Mouse (Mus musculus) lung, postnatal 0 days (tissue): ENCODE measurements around the gene Sept4. TPM values are rescaled to one million over a fixed set of nuclear protein-coding genes. Genes with fewer than 3 reads are reported as not detected.

ENCODE experiments used
- ATAC-seq: fragments of 200-750 bp; cut with Nextera tagmentation; 2 replicates; pipeline ENCODE4 v1.8.0; 2017; ENCODE audit warnings: moderate library complexity
- DNase-seq: peaks from one replicate; pipeline ENCODE4 v3.0.0-alpha.2; 2016; ENCODE audit warnings: low spot score
- H3K27ac ChIP-seq: fragments of 300-500 bp; sonication (generic); 2 replicates; pipeline ENCODE4 v1.5.1; 2014; ENCODE audit warnings: antibody characterized with exemption, mild to moderate bottlenecking, low read length, mixed read lengths
- H3K27me3 ChIP-seq: fragments of 300-500 bp; sonication (generic); replicated peaks from 2 replicates; pipeline ENCODE4 v1.6.1; 2014; ENCODE audit warnings: low read length, mixed read lengths; ENCODE audit not compliant: insufficient read depth
- H3K36me3 ChIP-seq: fragments of 300-500 bp; sonication (generic); 2 replicates; pipeline ENCODE4 v1.6.1; 2014; ENCODE audit warnings: low read length, mixed read lengths; ENCODE audit not compliant: insufficient read depth
- H3K4me1 ChIP-seq: fragments of 300-500 bp; sonication (generic); 2 replicates; pipeline ENCODE4 v1.6.1; 2014; ENCODE audit warnings: antibody characterized with exemption, low read depth, low read length, mixed read lengths; ENCODE audit not compliant: insufficient read depth
- H3K4me2 ChIP-seq: fragments of 300-500 bp; sonication (generic); replicated peaks from 2 replicates; pipeline ENCODE4 v1.6.1; 2014; ENCODE audit warnings: low read depth, mild to moderate bottlenecking, low read length, moderate library complexity, mixed read lengths
- H3K4me3 ChIP-seq: fragments of 300-500 bp; sonication (generic); 2 replicates; pipeline ENCODE4 v1.5.1; 2014; ENCODE audit warnings: low read depth, low read length
- H3K9ac ChIP-seq: fragments of 300-500 bp; sonication (generic); replicated peaks from 2 replicates; pipeline ENCODE4 v1.6.1; 2014; ENCODE audit warnings: low read depth, mild to moderate bottlenecking
- H3K9me3 ChIP-seq: fragments of 300-500 bp; sonication (generic); 2 replicates; pipeline ENCODE4 v1.6.1; 2016; ENCODE audit warnings: low read length, mixed read lengths
- CTCF ChIP-seq: IDR thresholded peaks from 2 replicates; pipeline ENCODE4 v1.5.1; 2016; ENCODE audit warnings: antibody characterized with exemption, mild to moderate bottlenecking
- EP300 ChIP-seq: IDR thresholded peaks from 2 replicates; pipeline ENCODE4 v1.6.1; 2016; ENCODE audit warnings: antibody characterized with exemption, mild to moderate bottlenecking, control low read depth
- WGBS: fragments of 180-500 bp; shearing (Covaris S2); extraction: QIAGEN DNeasy Blood & Tissue Kit; methylation state at CpG from one replicate; pipeline ENCODE4 v1.1.7; 2014; 5-methylcytosine and 5-hydroxymethylcytosine counted together
- polyA plus RNA-seq: library from polyadenylated mRNA; unstranded; fragments of >200 nt; fragmentation: Nextera tagmentation; extraction: Ambion mirVana; gene quantifications from 2 replicates; pipeline ENCODE4 v1.2.1, GENCODE M21; 2015

The Sept4 gene
- polyA plus RNA-seq, 1 experiment from 2014 or later, result 366 TPM

DNA sequence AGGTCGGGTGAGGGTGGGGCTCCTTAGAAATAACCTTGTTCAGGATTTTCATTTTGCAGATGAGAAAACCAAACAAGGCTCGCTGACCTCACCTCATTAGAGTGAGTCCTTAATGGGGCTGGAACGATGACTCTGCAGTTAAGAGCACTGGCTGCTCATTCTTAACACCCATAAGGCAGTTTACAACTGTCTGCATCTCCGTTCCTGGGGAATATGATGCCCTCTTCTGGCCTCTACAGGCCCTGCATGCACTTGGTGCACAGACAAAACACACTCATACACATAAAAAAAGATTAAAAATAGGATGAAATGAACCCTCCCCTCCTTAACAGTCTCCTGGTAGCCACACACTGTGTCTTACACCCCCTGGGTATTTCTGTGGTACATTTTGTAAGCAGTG, 40.7 kb upstream of the Sept4 start:
- ATAC-seq (no peak), DNase-seq (no peak)
- 49% methylated on average over 4 of the region's 4 CpGs for WGBS
- Histone ChIP-seq H3K4me2 (no peak overlapping the region), H3K27ac (no peak overlapping the region), H3K27me3 (no peaks in the 10 kb centered on the region), H3K4me3 (no peak overlapping the region), H3K9ac (no peak overlapping the region), H3K36me3 (no peaks in the 10 kb centered on the region), H3K9me3 (no peaks in the 10 kb centered on the region), H3K4me1 (no peaks in the 10 kb centered on the region)
- TF ChIP-seq EP300 (no peak), CTCF (peak; percentile 50)

DNA sequence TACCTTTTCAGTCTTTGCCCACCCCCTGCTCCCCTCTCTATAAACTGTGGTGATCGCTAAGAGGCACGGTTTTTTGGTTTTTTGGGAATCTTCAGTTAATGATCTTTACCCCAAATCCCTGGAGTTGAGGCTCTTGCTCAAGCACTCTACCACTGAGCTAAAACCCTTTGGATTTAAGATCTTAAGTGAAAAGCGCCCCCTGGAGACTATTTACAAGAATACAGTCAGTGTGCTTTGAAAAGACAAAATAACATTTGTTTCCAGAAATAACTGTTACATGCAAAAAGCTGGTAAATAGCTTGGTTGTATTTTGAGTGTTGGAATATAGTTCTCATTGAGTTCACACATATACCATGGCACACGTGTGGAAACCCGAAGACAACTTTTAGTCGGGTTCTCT, 37.0 kb upstream of the Sept4 start:
- H3K4me1 ChIP-seq, result no peaks in the 10 kb centered on the region
- 50% methylated on average over 6 of the region's 6 CpGs for WGBS
- ATAC-seq (no peak), DNase-seq (peak; percentile 24)
- H3K4me3 ChIP-seq, result no peak overlapping the region
- no peaks in the 10 kb centered on the region for H3K27me3 ChIP-seq
- H3K4me2 ChIP-seq, result no peak overlapping the region
- no peak overlapping the region for H3K9ac ChIP-seq
- H3K9me3 ChIP-seq, result no peaks in the 10 kb centered on the region
- no peaks in the 10 kb centered on the region for H3K36me3 ChIP-seq
- TF ChIP-seq CTCF, result peak; percentile 40
- TF ChIP-seq EP300, result no peak
- no peak overlapping the region for H3K27ac ChIP-seq

- Histone ChIP-seq H3K36me3 (no peaks in the 10 kb centered on the region), H3K27me3 (no peaks in the 10 kb centered on the region), H3K27ac (no peak overlapping the region), H3K9ac (no peak overlapping the region), H3K9me3 (no peaks in the 10 kb centered on the region), H3K4me2 (no peak overlapping the region), H3K4me3 (no peak overlapping the region), H3K4me1 (no peaks in the 10 kb centered on the region)
- no peak for ATAC-seq
- DNase-seq, result peak; percentile 23
- WGBS, result 33% methylated on average over 8 of the region's 8 CpGs
- TF ChIP-seq EP300 (no peak), CTCF (no peak)
These were observed 26.4 kb upstream of the Sept4 start for GRCm38 (mm10) chr11:87542285-87542684.

- no peak for TF ChIP-seq CTCF
- no peak for TF ChIP-seq EP300
- WGBS, result 46% methylated on average over 3 of the region's 3 CpGs
- no peak overlapping the region for H3K9ac ChIP-seq
- no peak overlapping the region for H3K4me2 ChIP-seq
- H3K9me3 ChIP-seq, result no peaks in the 10 kb centered on the region
- no peak overlapping the region for H3K4me3 ChIP-seq
- DNase-seq (no peak), ATAC-seq (no peak)
- H3K27me3 ChIP-seq, result no peaks in the 10 kb centered on the region
- H3K36me3 ChIP-seq, result no peaks in the 10 kb centered on the region
- H3K4me1 ChIP-seq, result no peaks in the 10 kb centered on the region
- no peak overlapping the region for H3K27ac ChIP-seq
These were observed 25.8 kb upstream of the Sept4 start for GRCm38 (mm10) chr11:87542906-87543305.

- H3K27me3 ChIP-seq, result no peaks in the 10 kb centered on the region
- no peak overlapping the region for H3K4me2 ChIP-seq
- no peak for DNase-seq
- WGBS, result 81% methylated on average over 4 of the region's 4 CpGs
- ATAC-seq, result no peak
- no peak overlapping the region for H3K9ac ChIP-seq
- no peak overlapping the region for H3K27ac ChIP-seq
- peaks cover 6% of the 10 kb centered on the region; the same call in 1 of the 2 replicates for H3K4me1 ChIP-seq
- no peaks in the 10 kb centered on the region for H3K36me3 ChIP-seq
- no peak overlapping the region for H3K4me3 ChIP-seq
- H3K9me3 ChIP-seq, result no peaks in the 10 kb centered on the region
- TF ChIP-seq EP300 (no peak), CTCF (no peak)
These were observed 15.4 kb upstream of the Sept4 start for GRCm38 (mm10) chr11:87553342-87553741.

DNA sequence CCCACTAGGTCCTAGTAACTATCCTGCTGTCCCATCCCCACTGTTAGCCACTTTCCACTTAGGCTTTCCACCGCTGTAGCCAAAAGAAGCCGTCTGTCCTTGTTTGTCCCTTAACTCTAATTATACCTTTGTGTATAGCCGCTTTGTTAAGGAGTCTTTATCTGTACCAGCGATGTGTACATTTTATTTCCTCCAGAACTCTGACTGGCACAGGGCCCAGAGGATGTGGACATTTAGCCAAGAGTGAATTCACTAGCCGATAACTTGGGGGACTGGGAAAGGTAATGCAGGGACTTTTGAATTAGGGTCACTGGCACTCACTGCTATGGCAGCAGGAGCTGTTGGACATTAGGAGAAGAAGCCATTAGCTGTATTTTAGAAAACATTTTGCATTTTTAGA, 14.3 kb upstream of the Sept4 start:
- H3K4me3 ChIP-seq, result no peak overlapping the region
- ATAC-seq (peak; percentile 65), DNase-seq (peak; percentile 49)
- no peak overlapping the region for H3K9ac ChIP-seq
- peaks cover 6% of the 10 kb centered on the region; the same call in 1 of the 2 replicates for H3K4me1 ChIP-seq
- no peaks in the 10 kb centered on the region for H3K27me3 ChIP-seq
- H3K27ac ChIP-seq, result peak overlapping the region; percentile 60
- H3K9me3 ChIP-seq, result no peaks in the 10 kb centered on the region
- no peak overlapping the region for H3K4me2 ChIP-seq
- 12% methylated on average over 5 of the region's 5 CpGs for WGBS
- no peaks in the 10 kb centered on the region for H3K36me3 ChIP-seq
- TF ChIP-seq EP300 (peak; percentile 85), CTCF (no peak)
